Mouse (Mus musculus) embryonic fibroblast, embryonic 13.5 days (primary cell): ENCODE measurements around the gene Pla2g1b. TPM values are rescaled to one million over a fixed set of nuclear protein-coding genes. Genes with fewer than 3 reads are reported as not detected.
A peak's percentile ranks its signal among the peaks of the same experiment; 100 is the strongest.
"Not testable (repeated sequence)": the region's sequence is repeated elsewhere in the genome, so short reads cannot be mapped to it uniquely, and the experiment has no call there.

Experiments
- H3K27ac ChIP-seq: 2 replicates; pipeline ENCODE4 v1.5.1; 2012; ENCODE audit warnings: low read length, control low read depth, inconsistent platforms; ENCODE audit not compliant: insufficient read depth
- H3K4me1 ChIP-seq: 2 replicates; pipeline ENCODE4 v1.6.1; 2011; ENCODE audit warnings: low read length; ENCODE audit not compliant: control insufficient read depth, insufficient read depth
- H3K4me3 ChIP-seq: 2 replicates; pipeline ENCODE4 v1.5.1; 2011; ENCODE audit warnings: mild to moderate bottlenecking, control low read depth, low read length; ENCODE audit not compliant: insufficient read depth
- CTCF ChIP-seq: IDR thresholded peaks from 2 replicates; pipeline ENCODE4 v1.5.1; 2011; ENCODE audit warnings: mild to moderate bottlenecking, control low read depth, low read length, moderate library complexity, borderline replicate concordance; ENCODE audit not compliant: insufficient read depth
- POLR2A ChIP-seq: IDR thresholded peaks from 2 replicates; pipeline ENCODE4 v1.6.1; 2011; ENCODE audit warnings: low read depth, mild to moderate bottlenecking, control low read depth, low read length, moderate library complexity
- polyA plus RNA-seq: library from polyadenylated mRNA; stranded (reverse); fragments of >200 nt; gene quantifications from 2 replicates; pipeline ENCODE4 v1.2.4, GENCODE M21; 2011; ENCODE audit warnings: low read depth; ENCODE audit not compliant: missing spikeins, insufficient read length

Pla2g1b gene
- polyA plus RNA-seq, 1 experiment = not detected

GRCm38 (mm10) chr5:115500383-115500935, 34.4 kb downstream of the Pla2g1b start:
- peaks cover 5% of the 10 kb centered on the region; the same call in 1 of the 2 replicates for H3K4me1 ChIP-seq
- no peak for TF ChIP-seq CTCF
- no peak for TF ChIP-seq POLR2A
- no peak overlapping the region for H3K4me3 ChIP-seq
- no peak overlapping the region for H3K27ac ChIP-seq

GRCm38 (mm10) chr5:115503035-115503434, 37.0 kb downstream of the Pla2g1b start:
- no peak overlapping the region for H3K27ac ChIP-seq
- no peak for TF ChIP-seq POLR2A
- no peak for TF ChIP-seq CTCF
- H3K4me3 ChIP-seq = no peak overlapping the region
- peaks cover 5% of the 10 kb centered on the region for H3K4me1 ChIP-seq

GRCm38 (mm10) chr5:115505617-115506016, 39.6 kb downstream of the Pla2g1b start:
- not testable (repeated sequence) for H3K4me3 ChIP-seq, H3K27ac ChIP-seq, H3K4me1 ChIP-seq

GRCm38 (mm10) chr5:115506454-115507201, 40.6 kb downstream of the Pla2g1b start, which contains the start of gene Pxn:
Gene Pxn (plus strand): TSS chr5:115506676.
- TF ChIP-seq POLR2A (peak; percentile 92), CTCF (peak; percentile 85)
- Histone ChIP-seq H3K27ac (no peak within 1 kb of the TSS), H3K4me1 (peaks cover 5% of the 10 kb centered on the region), H3K4me3 (peak within 1 kb of the TSS; percentile 85)

- no peak overlapping the region for H3K27ac ChIP-seq
Measured at GRCm38 (mm10) chr5:115507267-115507980, 41.4 kb downstream of the Pla2g1b start.

GRCm38 (mm10) chr5:115507981-115508858, 42.2 kb downstream of the Pla2g1b start:
- no peak overlapping the region for H3K27ac ChIP-seq
- peak overlapping the region; percentile 85 for H3K4me3 ChIP-seq
- TF ChIP-seq POLR2A (no peak), CTCF (no peak)
- H3K4me1 ChIP-seq = peaks cover 1% of the 10 kb centered on the region

More at GRCm38 (mm10) chr5:115507267-115507980, 41.4 kb downstream of the Pla2g1b start:
- no peak for TF ChIP-seq POLR2A
- no peak for TF ChIP-seq CTCF
- H3K4me1 ChIP-seq = peaks cover 5% of the 10 kb centered on the region
- H3K4me3 ChIP-seq = peak overlapping the region; percentile 85

GRCm38 (mm10) chr5:115508859-115509147, 42.7 kb downstream of the Pla2g1b start:
- H3K27ac ChIP-seq = no peak overlapping the region
- TF ChIP-seq CTCF (no peak), POLR2A (no peak)
- peak overlapping the region; percentile 85 for H3K4me3 ChIP-seq
- H3K4me1 ChIP-seq = no peaks in the 10 kb centered on the region; the same call in 1 of the 2 replicates

GRCm38 (mm10) chr5:115509321-115509761, 43.3 kb downstream of the Pla2g1b start:
- H3K4me1 ChIP-seq = peaks cover 3% of the 10 kb centered on the region
- TF ChIP-seq CTCF (no peak), POLR2A (no peak)
- peak overlapping the region; percentile 8; the same call in 1 of the 2 replicates for H3K4me3 ChIP-seq
- H3K27ac ChIP-seq = no peak overlapping the region
